Mouse (Mus musculus): ENCODE data around the gene Gm17387. TPM values are rescaled to one million over a fixed set of nuclear protein-coding genes. Genes with fewer than 3 reads are reported as not detected.

The Gm17387 gene
- polyA plus RNA-seq, 1 experiment from 2014 or later, result not detected

- H3K9me3 ChIP-seq (replicated peaks), result no peaks in the 10 kb centered on the region
- no peaks in the 10 kb centered on the region; the same call in 1 of the 2 replicates for H3K27me3 ChIP-seq
- no peak for ATAC-seq (replicated peaks; ENCODE audit: insufficient number of reproducible peaks, insufficient read depth, low FRiP score, low read depth)
- no peak overlapping the region for H3K9ac ChIP-seq
- 78% methylated on average over 2 of the region's 2 CpGs for WGBS
- no peak overlapping the region for H3K4me3 ChIP-seq
- no peak overlapping the region for H3K4me2 ChIP-seq
- H3K4me1 ChIP-seq (replicated peaks), result peaks cover 9% of the 10 kb centered on the region
- H3K36me3 ChIP-seq, result no peaks in the 10 kb centered on the region
- no peak overlapping the region for H3K27ac ChIP-seq
These were observed 23.5 kb downstream of the Gm17387 start for GRCm38 (mm10) chr7:141052421-141052820.

GRCm38 (mm10) chr7:141055785-141056184 lies 26.9 kb downstream of the Gm17387 start:
- H3K36me3 ChIP-seq, result no peaks in the 10 kb centered on the region
- H3K4me3 ChIP-seq, result no peak overlapping the region
- H3K4me1 ChIP-seq (replicated peaks), result peaks cover 7% of the 10 kb centered on the region
- H3K4me2 ChIP-seq, result no peak overlapping the region
- ATAC-seq (replicated peaks; ENCODE audit: insufficient number of reproducible peaks, insufficient read depth, low FRiP score, low read depth), result no peak
- H3K27ac ChIP-seq, result no peak overlapping the region
- no peak overlapping the region for H3K9ac ChIP-seq
- peaks cover 23% of the 10 kb centered on the region for H3K27me3 ChIP-seq
- WGBS, result 67% methylated on average over 4 of the region's 4 CpGs
- H3K9me3 ChIP-seq (replicated peaks), result no peaks in the 10 kb centered on the region

- Histone ChIP-seq H3K27ac (no peak overlapping the region), H3K27me3 (peaks cover 35% of the 10 kb centered on the region), H3K9me3 (replicated peaks) (no peaks in the 10 kb centered on the region), H3K4me1 (replicated peaks) (peaks cover 12% of the 10 kb centered on the region), H3K9ac (no peak overlapping the region), H3K4me3 (no peak overlapping the region), H3K36me3 (no peaks in the 10 kb centered on the region), H3K4me2 (no peak overlapping the region)
- ATAC-seq (replicated peaks; ENCODE audit: insufficient number of reproducible peaks, insufficient read depth, low FRiP score, low read depth), result no peak
- 78% methylated on average over 6 of the region's 6 CpGs for WGBS
These were observed 28.0 kb downstream of the Gm17387 start for GRCm38 (mm10) chr7:141056976-141057375.

GRCm38 (mm10) chr7:141057541-141057940 lies 28.6 kb downstream of the Gm17387 start:
- Histone ChIP-seq H3K9me3 (replicated peaks) (no peaks in the 10 kb centered on the region), H3K9ac (no peak overlapping the region), H3K27ac (no peak overlapping the region), H3K4me3 (no peak overlapping the region), H3K4me2 (no peak overlapping the region), H3K36me3 (no peaks in the 10 kb centered on the region), H3K27me3 (peaks cover 41% of the 10 kb centered on the region), H3K4me1 (replicated peaks) (peaks cover 12% of the 10 kb centered on the region)
- 71% methylated on average over 1 of the region's 1 CpGs for WGBS
- no peak for ATAC-seq (replicated peaks; ENCODE audit: insufficient number of reproducible peaks, insufficient read depth, low FRiP score, low read depth)

- 78% methylated on average over 14 of the region's 14 CpGs for WGBS
- Histone ChIP-seq H3K27ac (no peak overlapping the region), H3K4me3 (no peak overlapping the region), H3K9me3 (replicated peaks) (no peaks in the 10 kb centered on the region), H3K36me3 (no peaks in the 10 kb centered on the region), H3K27me3 (peaks cover 51% of the 10 kb centered on the region), H3K9ac (no peak overlapping the region), H3K4me2 (no peak overlapping the region), H3K4me1 (replicated peaks) (peaks cover 12% of the 10 kb centered on the region)
- ATAC-seq (replicated peaks; ENCODE audit: insufficient number of reproducible peaks, insufficient read depth, low FRiP score, low read depth), result no peak
These were observed 29.8 kb downstream of the Gm17387 start for GRCm38 (mm10) chr7:141058601-141059341.

- no peak overlapping the region for H3K27ac ChIP-seq
- no peaks in the 10 kb centered on the region for H3K36me3 ChIP-seq
- no peak overlapping the region for H3K9ac ChIP-seq
- H3K9me3 ChIP-seq (replicated peaks), result no peaks in the 10 kb centered on the region
- peak overlapping the region; percentile 60 for H3K4me3 ChIP-seq
- peaks cover 12% of the 10 kb centered on the region for H3K4me1 ChIP-seq (replicated peaks)
- no peak for ATAC-seq (replicated peaks; ENCODE audit: insufficient number of reproducible peaks, insufficient read depth, low FRiP score, low read depth)
- 66% methylated on average over 2 of the region's 2 CpGs for WGBS
- peaks cover 58% of the 10 kb centered on the region for H3K27me3 ChIP-seq
- peak overlapping the region; percentile 96 for H3K4me2 ChIP-seq
These were observed 31.0 kb downstream of the Gm17387 start for GRCm38 (mm10) chr7:141059929-141060328.

- H3K4me1 ChIP-seq (replicated peaks), result peaks cover 12% of the 10 kb centered on the region
- peak within 1 kb of the TSS; percentile 96 for H3K4me2 ChIP-seq
- no peaks in the 10 kb centered on the region for H3K9me3 ChIP-seq (replicated peaks)
- peak within 1 kb of the TSS; percentile 55 for H3K9ac ChIP-seq
- WGBS, result under 1% methylated on average over 72 of the region's 72 CpGs
- H3K27ac ChIP-seq, result no peak within 1 kb of the TSS
- peak within 1 kb of the TSS; percentile 60 for H3K4me3 ChIP-seq
- H3K27me3 ChIP-seq, result peaks cover 58% of the 10 kb centered on the region
- ATAC-seq (replicated peaks; ENCODE audit: insufficient number of reproducible peaks, insufficient read depth, low FRiP score, low read depth), result peak; percentile 88
- H3K36me3 ChIP-seq, result no peaks in the 10 kb centered on the region
These were observed 31.7 kb downstream of the Gm17387 start, which contains the start of gene B4galnt4 for GRCm38 (mm10) chr7:141060426-141061242. TSS of gene B4galnt4 (plus strand) at chr7:141061104.

- peaks cover 12% of the 10 kb centered on the region for H3K4me1 ChIP-seq (replicated peaks)
- peak; percentile 8; the same call in 1 of the 2 replicates for ATAC-seq (replicated peaks; ENCODE audit: insufficient number of reproducible peaks, insufficient read depth, low FRiP score, low read depth)
- no peak overlapping the region for H3K27ac ChIP-seq
- peak overlapping the region; percentile 55 for H3K9ac ChIP-seq
- 3% methylated on average over 37 of the region's 37 CpGs for WGBS
- no peaks in the 10 kb centered on the region for H3K36me3 ChIP-seq
- H3K4me2 ChIP-seq, result peak overlapping the region; percentile 96
- H3K4me3 ChIP-seq, result peak overlapping the region; percentile 60
- H3K27me3 ChIP-seq, result peaks cover 58% of the 10 kb centered on the region
- H3K9me3 ChIP-seq (replicated peaks), result no peaks in the 10 kb centered on the region
These were observed 32.4 kb downstream of the Gm17387 start for GRCm38 (mm10) chr7:141061269-141061692.

GRCm38 (mm10) chr7:141062525-141062924 lies 33.6 kb downstream of the Gm17387 start:
- Histone ChIP-seq H3K4me1 (replicated peaks) (peaks cover 12% of the 10 kb centered on the region), H3K9me3 (replicated peaks) (no peaks in the 10 kb centered on the region), H3K4me3 (no peak overlapping the region), H3K4me2 (no peak overlapping the region), H3K27ac (no peak overlapping the region), H3K27me3 (peaks cover 67% of the 10 kb centered on the region), H3K9ac (no peak overlapping the region), H3K36me3 (no peaks in the 10 kb centered on the region)
- no peak for ATAC-seq (replicated peaks; ENCODE audit: insufficient number of reproducible peaks, insufficient read depth, low FRiP score, low read depth)
- WGBS, result 69% methylated on average over 7 of the region's 7 CpGs

- Histone ChIP-seq H3K27me3 (peaks cover 75% of the 10 kb centered on the region), H3K9me3 (replicated peaks) (no peaks in the 10 kb centered on the region), H3K4me3 (no peak overlapping the region), H3K36me3 (no peaks in the 10 kb centered on the region), H3K4me2 (no peak overlapping the region), H3K27ac (no peak overlapping the region), H3K4me1 (replicated peaks) (peaks cover 12% of the 10 kb centered on the region), H3K9ac (no peak overlapping the region)
- WGBS, result 81% methylated on average over 3 of the region's 3 CpGs
- no peak for ATAC-seq (replicated peaks; ENCODE audit: insufficient number of reproducible peaks, insufficient read depth, low FRiP score, low read depth)
These were observed 34.4 kb downstream of the Gm17387 start for GRCm38 (mm10) chr7:141063353-141063752.

GRCm38 (mm10) chr7:141064175-141064574 lies 35.2 kb downstream of the Gm17387 start:
- H3K27me3 ChIP-seq, result peaks cover 75% of the 10 kb centered on the region

More at GRCm38 (mm10) chr7:141064175-141064574, 35.2 kb downstream of the Gm17387 start:
- no peaks in the 10 kb centered on the region for H3K36me3 ChIP-seq
- H3K4me1 ChIP-seq (replicated peaks), result peaks cover 12% of the 10 kb centered on the region
- WGBS, result 64% methylated on average over 7 of the region's 7 CpGs
- no peak overlapping the region for H3K4me2 ChIP-seq
- no peak for ATAC-seq (replicated peaks; ENCODE audit: insufficient number of reproducible peaks, insufficient read depth, low FRiP score, low read depth)
- H3K9me3 ChIP-seq (replicated peaks), result no peaks in the 10 kb centered on the region
- no peak overlapping the region for H3K9ac ChIP-seq
- H3K4me3 ChIP-seq, result no peak overlapping the region
- no peak overlapping the region for H3K27ac ChIP-seq
